Mouse (Mus musculus) lung, adult 18-20 months (tissue): ENCODE measurements around the gene Sft2d1.
A peak's percentile ranks its signal among the peaks of the same experiment; 100 is the strongest.

Experiments used
- DNase-seq, 2 experiments: peaks; one replicate each; pipeline ENCODE4 v3.0.0; 2022; ENCODE audit warnings: mixed read lengths in 2 of 2

The Sft2d1 gene

DNA sequence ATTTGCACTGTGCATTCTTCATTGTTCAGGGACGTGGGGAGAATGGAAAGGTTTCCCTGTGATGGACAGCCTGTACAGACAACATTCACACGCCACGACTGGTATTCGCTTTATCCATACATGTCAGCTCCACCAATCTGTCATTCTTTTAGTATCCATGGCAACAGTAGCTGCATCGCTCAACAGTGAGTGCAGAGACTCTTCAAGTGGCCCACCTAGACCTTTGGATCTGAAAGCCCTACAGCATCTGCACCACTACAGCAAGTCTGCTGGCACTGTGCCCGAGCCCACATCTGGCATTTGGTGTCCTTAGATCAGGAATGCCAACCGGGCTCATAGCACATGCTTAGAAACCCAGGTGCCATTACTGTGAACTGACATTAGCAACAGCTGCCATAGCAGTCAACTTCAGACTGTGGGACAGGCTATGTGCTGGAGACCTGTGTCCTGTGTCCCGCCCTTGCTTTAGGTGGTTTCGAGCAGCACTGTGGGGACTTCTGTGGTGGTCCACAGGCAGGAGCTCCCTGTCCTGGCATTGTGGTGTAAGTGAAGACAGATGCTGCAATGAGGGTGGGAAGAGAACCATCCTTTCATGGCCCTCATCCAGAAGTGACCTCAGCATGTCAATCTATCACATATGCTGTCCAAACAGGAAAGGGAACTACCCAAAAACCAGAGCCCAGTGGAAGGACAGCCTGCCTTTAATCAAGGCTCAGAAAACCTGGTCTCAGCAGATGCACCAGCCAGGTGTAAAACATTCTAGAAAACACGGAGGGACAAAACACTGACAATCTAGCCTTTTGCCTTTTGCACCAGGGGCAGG lies 50.6 kb downstream of the Sft2d1 start:
- DNase-seq = no peak

GRCm38 (mm10) chr17:8367514-8368480 lies 56.9 kb downstream of the Sft2d1 start:
- no peak for DNase-seq

- DNase-seq = no peak
Measured at GRCm38 (mm10) chr17:8368570-8368969, 57.7 kb downstream of the Sft2d1 start.

- no peak for DNase-seq
Measured at GRCm38 (mm10) chr17:8369171-8369570, 58.3 kb downstream of the Sft2d1 start.

- DNase-seq = no peak
Measured at GRCm38 (mm10) chr17:8370634-8371229, 59.8 kb downstream of the Sft2d1 start.

- peak; percentile 43 to 58 for DNase-seq
Measured at GRCm38 (mm10) chr17:8371834-8372233, 60.9 kb downstream of the Sft2d1 start.

DNA sequence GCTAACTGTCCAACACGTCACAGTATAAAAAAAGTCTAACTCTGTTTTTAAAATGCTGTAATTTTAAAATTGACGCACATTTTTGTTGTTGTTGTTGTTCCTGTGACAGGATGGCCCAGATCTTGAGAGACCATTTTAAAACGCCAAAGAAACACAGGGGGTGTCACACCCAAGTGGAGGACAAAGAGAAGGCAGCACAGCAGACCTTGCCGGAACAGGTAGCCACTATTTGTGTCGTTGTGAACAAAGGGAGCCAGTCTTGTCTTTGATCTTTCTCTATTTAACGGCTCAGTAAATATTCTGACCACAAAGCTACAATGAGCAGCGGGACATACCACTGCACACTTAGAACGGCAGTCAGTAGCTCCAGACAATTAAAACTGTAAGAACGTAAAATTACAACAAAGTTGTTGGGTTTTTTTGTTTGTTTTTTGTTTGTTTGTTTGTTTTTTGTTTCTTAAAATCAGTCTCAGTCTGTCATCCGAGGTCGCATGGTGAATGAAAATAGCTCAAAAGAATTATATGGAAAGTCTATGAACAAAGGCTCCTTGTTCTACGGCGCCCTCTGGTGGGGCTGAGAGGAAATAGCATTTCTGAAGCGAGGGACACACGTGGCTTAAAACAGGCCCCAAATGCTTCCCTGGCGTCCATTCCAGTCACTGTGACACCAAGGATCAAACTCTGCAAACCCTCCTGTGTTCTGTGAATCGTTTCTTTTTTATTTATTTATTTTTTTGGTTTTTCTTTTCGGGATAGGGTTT lies 61.6 kb downstream of the Sft2d1 start:
- peak; percentile 70 to 73 for DNase-seq
